Mouse (Mus musculus): ENCODE data around the gene Gm49373.

DNA sequence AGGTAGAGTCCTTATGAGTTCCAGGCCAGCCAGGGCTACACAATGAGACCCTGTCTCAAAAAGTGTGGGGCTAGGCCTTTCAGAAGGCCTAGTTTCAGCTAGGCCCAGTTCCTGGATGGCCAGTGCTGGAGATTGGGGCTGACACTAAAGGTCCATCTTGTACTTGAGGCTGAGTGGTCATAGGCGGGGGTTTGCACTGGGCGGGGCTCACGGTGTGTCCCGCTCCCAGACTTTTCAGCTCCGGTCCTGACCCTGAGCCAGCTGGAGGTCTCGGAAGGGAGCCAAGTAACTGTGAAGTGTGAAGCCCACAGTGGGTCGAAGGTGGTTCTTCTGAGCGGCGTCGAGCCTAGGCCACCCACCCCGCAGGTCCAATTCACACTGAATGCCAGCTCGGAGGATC, 46.0 kb downstream of the Gm49373 start:
- no peak for TF ChIP-seq CTCF (IDR thresholded peaks at IDR 0.05; ENCODE audit: extremely low read depth, insufficient read length, insufficient replicate concordance, low read depth, low read length)
- TF ChIP-seq POLR2A (IDR thresholded peaks at IDR 0.05; ENCODE audit: low read depth, low read length) = no peak
